Mouse (Mus musculus) embryonic facial prominence, embryonic 15.5 days (tissue): ENCODE measurements around the gene Hoxd10. TPM values are rescaled to one million over a fixed set of nuclear protein-coding genes. Genes with fewer than 3 reads are reported as not detected.

Experiments
- ATAC-seq: fragments of 200-750 bp; cut with Nextera tagmentation; 2 replicates; pipeline ENCODE4 v1.8.0; 2017; ENCODE audit warnings: low read depth, moderate TSS enrichment; ENCODE audit not compliant: insufficient number of reproducible peaks, low FRiP score, low TSS enrichment
- H3K27ac ChIP-seq: fragments of 300-500 bp; sonication (generic); replicated peaks from 2 replicates; pipeline ENCODE4 v1.5.1; 2015; ENCODE audit warnings: mild to moderate bottlenecking, inconsistent platforms
- H3K27me3 ChIP-seq: fragments of 300-500 bp; sonication (generic); 2 replicates; pipeline ENCODE4 v1.6.1; 2015; ENCODE audit warnings: inconsistent platforms
- H3K36me3 ChIP-seq: fragments of 300-500 bp; sonication (generic); 2 replicates; pipeline ENCODE4 v1.6.1; 2015; ENCODE audit warnings: mild to moderate bottlenecking, inconsistent platforms
- H3K4me1 ChIP-seq: fragments of 300-500 bp; sonication (generic); 2 replicates; pipeline ENCODE4 v1.6.1; 2015; ENCODE audit warnings: inconsistent platforms
- H3K4me2 ChIP-seq: fragments of 300-500 bp; sonication (generic); replicated peaks from 2 replicates; pipeline ENCODE4 v1.6.1; 2015; ENCODE audit warnings: mild to moderate bottlenecking, inconsistent platforms
- H3K4me3 ChIP-seq: fragments of 300-500 bp; sonication (generic); replicated peaks from 2 replicates; pipeline ENCODE4 v1.5.1; 2015; ENCODE audit warnings: mild to moderate bottlenecking, inconsistent platforms
- H3K9ac ChIP-seq: fragments of 300-500 bp; sonication (generic); 2 replicates; pipeline ENCODE4 v1.6.1; 2015; ENCODE audit warnings: inconsistent platforms
- H3K9me3 ChIP-seq: fragments of 300-500 bp; sonication (generic); replicated peaks from 2 replicates; pipeline ENCODE4 v1.6.1; 2016; ENCODE audit warnings: inconsistent platforms
- WGBS: fragments of 180-500 bp; shearing (Covaris S2); methylation state at CpG from one replicate; pipeline ENCODE4 v1.1.7; 2015; 5-methylcytosine and 5-hydroxymethylcytosine counted together
- polyA plus RNA-seq: library from polyadenylated mRNA; unstranded; fragments of >200 nt; fragmentation: Nextera tagmentation; extraction: Ambion mirVana; gene quantifications from 2 replicates; pipeline ENCODE4 v1.2.1, GENCODE M21; 2015

The Hoxd10 gene
- polyA plus RNA-seq, 1 experiment from 2014 or later = 0.57 TPM

DNA sequence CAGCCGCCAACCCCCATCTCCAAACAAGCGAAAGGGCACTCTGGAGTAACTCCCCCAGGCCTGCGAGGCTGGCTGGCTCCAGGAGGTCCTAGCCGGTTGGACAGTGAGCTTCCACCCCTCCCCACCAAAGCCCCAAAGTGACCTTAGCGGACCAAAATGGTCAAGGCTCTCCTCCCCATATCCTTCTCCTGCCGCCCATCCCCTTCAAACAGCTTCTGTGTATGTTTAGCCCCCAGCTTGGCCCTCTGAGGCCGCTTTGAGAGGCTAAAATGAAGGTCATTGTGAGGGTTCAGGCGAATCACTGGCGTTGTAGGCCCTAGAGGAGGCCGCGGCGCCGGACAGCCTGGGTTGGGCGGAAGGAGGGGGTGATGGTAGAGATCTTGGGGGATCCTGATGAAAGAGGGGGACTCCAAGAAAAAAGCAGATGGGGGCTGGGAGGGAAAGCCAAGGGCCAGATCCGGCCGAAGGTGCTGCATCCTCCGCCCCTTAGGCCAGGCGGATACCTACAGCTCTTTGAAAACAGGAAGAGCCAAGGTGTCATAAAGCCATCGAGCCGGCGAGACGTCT lies 8.9 kb downstream of the Hoxd10 start:
- H3K27me3 ChIP-seq = peaks cover 97% of the 10 kb centered on the region
- no peak overlapping the region for H3K4me3 ChIP-seq
- WGBS = 9% methylated on average over 22 of the region's 22 CpGs
- no peaks in the 10 kb centered on the region for H3K36me3 ChIP-seq
- ATAC-seq = no peak
- no peak overlapping the region for H3K27ac ChIP-seq
- H3K9ac ChIP-seq = no peak overlapping the region
- H3K4me2 ChIP-seq = no peak overlapping the region
- peaks cover 32% of the 10 kb centered on the region for H3K4me1 ChIP-seq
- H3K9me3 ChIP-seq = no peaks in the 10 kb centered on the region

DNA sequence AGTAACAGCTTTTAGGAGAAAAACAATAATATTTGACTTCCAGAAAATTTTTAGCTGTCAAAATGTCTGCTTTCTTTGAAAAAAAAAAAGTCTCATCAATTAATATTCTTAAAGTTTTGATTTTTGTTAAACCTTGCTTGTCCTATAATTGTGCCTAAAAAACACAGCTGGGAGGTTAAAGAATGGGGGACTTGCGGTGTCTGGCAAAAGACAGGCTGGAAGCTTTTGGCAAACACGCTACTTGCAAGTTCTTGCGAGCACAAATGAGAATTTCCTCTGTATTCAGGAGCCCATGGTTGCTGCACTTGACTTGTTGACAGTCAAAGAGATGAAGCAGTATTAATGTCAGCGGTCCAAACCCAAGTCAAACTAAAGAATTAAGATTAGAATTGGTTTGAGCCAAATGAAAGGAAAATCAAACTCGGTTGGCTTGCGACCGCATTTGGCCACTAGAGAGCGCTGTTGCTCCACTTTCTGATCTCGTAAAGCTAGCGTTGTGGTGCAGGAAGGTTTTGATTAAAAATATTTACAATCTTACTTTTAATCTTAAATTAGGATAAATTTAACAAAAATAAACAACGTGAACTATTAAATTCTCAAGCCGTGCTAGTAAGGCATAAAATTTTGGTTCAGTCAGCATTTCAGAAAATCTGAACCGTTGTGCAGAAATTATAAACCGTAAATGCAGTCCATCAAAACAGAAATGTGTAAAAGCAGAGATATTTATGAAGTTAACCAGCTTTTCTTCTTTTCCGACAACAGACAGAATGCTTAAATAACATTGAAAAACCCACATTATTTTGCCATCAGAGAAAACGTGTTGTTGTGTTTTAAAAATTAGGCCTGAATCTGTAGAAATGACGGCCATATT lies 10.5 kb downstream of the Hoxd10 start:
- Histone ChIP-seq H3K27me3 (peaks cover 95% of the 10 kb centered on the region), H3K4me1 (peaks cover 33% of the 10 kb centered on the region), H3K9me3 (no peaks in the 10 kb centered on the region), H3K4me3 (no peak overlapping the region), H3K36me3 (no peaks in the 10 kb centered on the region), H3K27ac (no peak overlapping the region), H3K4me2 (no peak overlapping the region), H3K9ac (no peak overlapping the region)
- ATAC-seq = no peak
- WGBS = 12% methylated on average over 17 of the region's 17 CpGs

DNA sequence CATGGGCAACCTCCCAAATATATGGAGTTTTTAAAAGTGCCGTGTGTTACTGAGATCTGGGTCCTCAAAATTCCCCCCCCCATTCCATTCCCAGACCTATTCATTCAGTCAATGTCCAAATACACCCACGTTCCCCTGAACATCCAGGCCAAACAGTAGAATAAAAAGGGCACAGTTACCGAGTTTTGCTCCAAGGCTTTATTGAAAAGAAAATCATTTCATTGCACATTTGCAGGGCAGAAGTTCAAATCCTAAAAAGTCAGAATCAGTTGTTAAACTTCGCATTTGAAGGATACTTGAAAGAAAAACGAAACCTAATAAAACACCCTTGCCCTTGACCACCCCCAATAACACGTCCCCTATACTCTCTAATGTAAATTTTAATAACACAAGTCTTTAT lies 11.1 kb downstream of the Hoxd10 start:
- no peak for ATAC-seq
- Histone ChIP-seq H3K9me3 (no peaks in the 10 kb centered on the region), H3K4me3 (no peak overlapping the region), H3K9ac (no peak overlapping the region), H3K4me2 (no peak overlapping the region), H3K36me3 (no peaks in the 10 kb centered on the region), H3K27ac (no peak overlapping the region), H3K27me3 (peaks cover 95% of the 10 kb centered on the region), H3K4me1 (peaks cover 29% of the 10 kb centered on the region)
- WGBS = 24% methylated on average over 6 of the region's 6 CpGs

DNA sequence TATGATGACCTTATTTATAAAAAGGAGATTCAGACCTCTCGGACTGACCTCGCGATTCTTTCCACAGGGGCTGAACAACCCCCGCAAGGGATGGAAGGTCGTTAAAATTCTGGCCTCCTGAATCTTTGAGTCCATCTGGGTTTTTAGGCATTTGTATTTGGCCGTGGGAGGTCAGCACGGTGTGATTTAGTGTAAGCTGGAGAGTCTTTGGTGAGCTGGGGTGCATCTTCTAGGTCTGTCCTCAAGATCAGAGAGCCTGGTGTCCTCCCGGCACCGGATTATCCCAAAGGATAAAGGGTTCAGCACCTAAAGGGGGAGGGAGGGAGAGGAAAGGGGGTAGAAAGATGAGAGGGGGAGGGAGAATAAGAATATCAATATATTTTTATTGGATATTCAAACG lies 11.6 kb downstream of the Hoxd10 start:
- H3K4me1 ChIP-seq = peaks cover 24% of the 10 kb centered on the region
- H3K4me3 ChIP-seq = no peak overlapping the region
- no peak overlapping the region for H3K27ac ChIP-seq
- no peaks in the 10 kb centered on the region for H3K9me3 ChIP-seq
- peaks cover 94% of the 10 kb centered on the region for H3K27me3 ChIP-seq
- H3K36me3 ChIP-seq = no peaks in the 10 kb centered on the region
- WGBS = 15% methylated on average over 10 of the region's 10 CpGs
- no peak for ATAC-seq
- no peak overlapping the region for H3K4me2 ChIP-seq
- no peak overlapping the region for H3K9ac ChIP-seq

DNA sequence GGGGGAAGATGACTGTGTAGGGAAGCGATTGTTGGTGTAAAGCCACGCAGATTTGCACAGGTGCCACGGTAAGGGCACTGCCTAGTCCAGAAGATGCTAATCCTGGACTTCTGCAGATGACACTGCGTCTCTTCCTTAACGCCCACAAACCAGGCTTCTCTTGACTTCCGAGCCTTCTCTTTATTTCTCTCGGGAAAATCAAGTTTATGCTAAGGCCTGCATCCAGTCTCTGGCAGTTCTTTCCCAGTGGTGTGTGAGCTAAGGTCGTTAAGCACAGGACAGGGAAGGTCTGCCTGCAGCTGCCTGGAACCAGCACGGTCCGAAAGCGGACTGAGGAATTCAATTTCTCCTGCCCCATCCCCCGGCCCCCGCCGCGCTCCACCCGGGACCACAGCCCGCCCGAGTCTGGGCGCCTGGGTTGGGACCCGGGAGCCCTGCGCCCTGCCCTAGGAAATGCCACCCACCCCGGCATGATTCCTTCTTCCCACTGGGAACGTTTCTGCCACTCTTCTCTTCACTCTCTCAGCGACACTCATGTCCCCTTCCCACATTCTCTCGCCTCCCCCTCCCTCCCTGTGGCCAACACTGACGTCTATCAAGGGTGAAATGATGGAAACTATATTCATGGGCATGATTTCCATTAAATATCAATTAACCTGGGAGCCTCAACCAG lies 12.1 kb downstream of the Hoxd10 start:
- ATAC-seq = no peak

DNA sequence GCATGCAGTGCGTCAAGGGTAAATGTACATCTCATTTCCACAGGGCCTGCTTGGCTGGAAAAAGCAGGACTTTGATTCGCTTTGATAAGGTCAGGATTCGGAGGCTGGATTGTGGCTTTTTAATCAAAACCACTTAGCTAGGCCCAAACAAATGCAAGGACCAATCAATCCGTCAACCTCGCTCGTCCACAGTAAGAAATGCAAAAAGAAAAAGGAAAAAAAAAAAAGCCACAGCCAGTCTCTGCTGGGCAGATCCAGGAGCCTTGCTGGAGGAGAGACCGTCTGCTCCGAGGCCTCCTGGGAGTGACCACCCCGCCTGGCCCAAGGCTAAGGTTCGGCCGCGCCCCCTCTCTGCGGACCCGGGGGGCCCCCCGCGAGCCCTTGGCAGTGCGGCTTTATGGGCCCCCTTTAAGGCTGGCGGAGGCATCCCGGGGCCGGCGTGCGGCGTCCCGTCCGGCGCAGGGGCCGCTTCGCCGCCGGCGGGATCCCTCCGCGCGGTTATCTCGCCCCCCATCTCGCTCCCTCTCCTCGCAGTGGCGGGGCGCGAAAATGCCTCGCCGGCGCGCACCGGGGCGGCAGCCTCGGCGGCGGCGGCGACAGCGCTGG lies 12.8 kb downstream of the Hoxd10 start, which contains the start of gene Hoxd8:
TSS of gene Hoxd8 (plus strand) at position 223 of the 606 bp plus-strand sequence.
- H3K4me3 ChIP-seq = peak within 1 kb of the TSS; percentile 50
- H3K4me2 ChIP-seq = peak within 1 kb of the TSS; percentile 84
- whole genome bisulfite sequencing = under 1% methylated on average over 52 of the region's 52 CpGs
- H3K9ac ChIP-seq = peak within 1 kb of the TSS; percentile 28; the same call in 1 of the 2 replicates
- H3K4me1 ChIP-seq = peaks cover 18% of the 10 kb centered on the region
- peak within 1 kb of the TSS; percentile 55 for H3K27ac ChIP-seq
- no peak; the same call in 1 of the 2 replicates for ATAC-seq
- H3K27me3 ChIP-seq = peaks cover 94% of the 10 kb centered on the region
- H3K9me3 ChIP-seq = no peaks in the 10 kb centered on the region
- H3K36me3 ChIP-seq = no peaks in the 10 kb centered on the region

More for the DNA sequence above, 12.1 kb downstream of the Hoxd10 start:
- Histone ChIP-seq H3K4me3 (peak overlapping the region; percentile 50; the same call in 1 of the 2 replicates), H3K9me3 (no peaks in the 10 kb centered on the region), H3K4me1 (peaks cover 19% of the 10 kb centered on the region), H3K36me3 (no peaks in the 10 kb centered on the region), H3K27me3 (peaks cover 94% of the 10 kb centered on the region), H3K4me2 (peak overlapping the region; percentile 84; the same call in 1 of the 2 replicates), H3K27ac (no peak overlapping the region), H3K9ac (no peak overlapping the region)
- WGBS = 4% methylated on average over 26 of the region's 26 CpGs

DNA sequence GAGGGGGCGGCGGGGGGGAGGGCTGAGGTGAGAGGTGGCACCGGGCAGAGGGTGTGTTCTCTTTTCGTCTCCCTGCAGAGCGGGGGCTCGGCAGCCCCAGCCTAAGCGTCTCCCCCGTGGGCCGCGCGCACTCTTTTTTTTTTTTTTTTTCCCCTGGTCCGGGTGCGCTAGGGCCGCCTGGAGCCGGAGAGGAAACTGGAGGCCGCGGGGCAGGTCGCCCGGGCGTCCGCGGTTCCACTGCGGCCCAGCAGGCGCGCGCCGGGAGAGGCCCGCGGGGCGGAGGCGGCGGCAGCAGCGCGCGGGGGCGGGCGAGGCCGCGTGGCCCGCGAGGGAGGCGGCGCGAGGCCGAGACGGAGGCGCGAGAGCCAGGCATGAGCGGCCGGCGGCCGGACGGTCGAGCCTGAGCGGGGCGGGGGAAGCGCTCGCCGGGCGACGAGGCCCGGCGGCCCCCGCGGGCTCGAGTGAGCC lies 13.3 kb downstream of the Hoxd10 start:
- Histone ChIP-seq H3K27me3 (peaks cover 94% of the 10 kb centered on the region), H3K9me3 (no peaks in the 10 kb centered on the region), H3K36me3 (no peaks in the 10 kb centered on the region), H3K4me3 (peak overlapping the region; percentile 50), H3K4me2 (peak overlapping the region; percentile 84), H3K9ac (peak overlapping the region; percentile 28; the same call in 1 of the 2 replicates), H3K4me1 (peaks cover 18% of the 10 kb centered on the region), H3K27ac (peak overlapping the region; percentile 55)
- under 1% methylated on average over 58 of the region's 66 CpGs for WGBS
- no peak for ATAC-seq

DNA sequence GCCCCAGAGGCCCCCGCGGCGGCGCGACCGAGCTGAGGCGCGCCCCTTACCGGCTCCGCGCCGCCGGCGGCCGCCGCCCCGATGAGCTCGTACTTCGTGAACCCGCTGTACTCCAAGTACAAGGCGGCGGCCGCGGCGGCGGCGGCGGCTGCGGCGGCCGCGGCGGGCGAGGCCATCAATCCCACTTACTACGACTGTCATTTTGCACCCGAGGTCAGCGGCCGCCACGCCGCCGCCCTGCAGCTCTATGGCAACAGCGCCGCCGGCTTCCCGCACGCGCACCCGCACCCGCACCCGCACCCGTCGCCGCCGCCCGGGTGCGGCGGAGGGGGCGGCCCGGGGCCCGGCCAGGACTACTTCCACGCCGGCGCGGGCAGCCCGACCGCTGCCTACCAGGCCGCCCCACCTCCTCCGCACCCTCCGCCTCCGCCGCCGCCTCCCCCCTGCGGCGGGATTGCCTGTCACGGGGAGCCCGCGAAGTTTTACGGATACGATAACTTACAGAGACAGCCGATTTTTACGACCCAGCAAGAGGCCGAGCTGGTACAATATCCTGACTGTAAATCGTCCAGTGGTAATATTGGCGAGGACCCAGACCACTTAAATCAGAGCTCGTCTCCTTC lies 13.9 kb downstream of the Hoxd10 start:
- no peak for ATAC-seq
- H3K27ac ChIP-seq = peak overlapping the region; percentile 55

DNA sequence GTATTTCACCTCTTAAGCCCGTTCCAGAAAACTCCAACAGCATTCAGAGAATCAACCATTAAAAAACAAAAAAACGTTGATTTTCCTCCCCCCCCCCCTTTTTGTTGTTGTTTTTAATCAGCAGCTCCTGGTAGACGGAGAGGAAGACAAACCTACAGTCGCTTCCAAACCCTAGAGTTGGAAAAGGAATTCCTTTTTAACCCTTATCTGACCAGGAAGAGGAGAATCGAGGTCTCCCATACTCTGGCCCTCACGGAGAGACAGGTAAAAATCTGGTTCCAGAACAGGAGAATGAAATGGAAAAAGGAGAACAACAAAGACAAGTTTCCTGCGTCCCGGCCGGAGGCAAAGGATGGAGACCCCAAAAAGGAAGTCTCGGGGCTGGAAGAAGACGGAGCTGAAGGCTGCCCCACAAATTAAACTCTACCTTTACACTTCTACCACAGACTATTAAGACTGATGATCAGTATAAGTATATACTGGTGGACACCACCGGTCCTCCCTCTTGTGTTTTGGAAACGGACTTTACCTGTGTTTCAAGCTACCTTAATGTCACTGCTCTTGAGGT lies 14.8 kb downstream of the Hoxd10 start:
- no peak for ATAC-seq
- Histone ChIP-seq H3K9me3 (no peaks in the 10 kb centered on the region), H3K27ac (no peak overlapping the region), H3K4me3 (peak overlapping the region; percentile 50), H3K27me3 (peaks cover 92% of the 10 kb centered on the region), H3K9ac (no peak overlapping the region), H3K4me1 (peaks cover 18% of the 10 kb centered on the region), H3K4me2 (no peak overlapping the region), H3K36me3 (no peaks in the 10 kb centered on the region)
- WGBS = 2% methylated on average over 13 of the region's 13 CpGs

More for the DNA sequence above, 13.9 kb downstream of the Hoxd10 start:
- Histone ChIP-seq H3K4me2 (peak overlapping the region; percentile 84), H3K9me3 (no peaks in the 10 kb centered on the region), H3K4me1 (peaks cover 18% of the 10 kb centered on the region), H3K27me3 (peaks cover 94% of the 10 kb centered on the region), H3K36me3 (no peaks in the 10 kb centered on the region), H3K4me3 (peak overlapping the region; percentile 50), H3K9ac (peak overlapping the region; percentile 28; the same call in 1 of the 2 replicates)
- under 1% methylated on average over 75 of the region's 85 CpGs for WGBS

DNA sequence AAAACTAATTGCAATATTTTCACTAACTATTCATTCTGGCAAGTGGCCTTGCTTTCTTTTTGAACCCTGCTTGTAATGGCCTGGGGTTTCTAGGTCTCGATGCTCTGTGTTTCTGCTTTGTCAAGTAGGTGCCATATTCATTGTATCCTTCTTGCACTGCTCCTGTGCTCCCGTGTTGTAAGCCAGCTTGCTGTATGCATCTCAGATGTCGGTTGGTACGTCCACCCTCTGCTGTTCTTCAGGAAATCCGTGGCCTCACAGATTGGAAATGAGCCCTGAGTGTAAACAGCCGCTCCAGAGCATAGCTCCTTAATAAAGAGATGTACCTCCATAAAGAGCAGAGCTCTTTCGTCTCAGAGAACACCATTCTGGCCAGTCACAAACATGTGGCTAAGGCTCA lies 15.9 kb downstream of the Hoxd10 start:
- Histone ChIP-seq H3K4me2 (no peak overlapping the region), H3K4me3 (no peak overlapping the region), H3K9ac (no peak overlapping the region), H3K36me3 (no peaks in the 10 kb centered on the region), H3K4me1 (peaks cover 26% of the 10 kb centered on the region), H3K27ac (no peak overlapping the region), H3K27me3 (peaks cover 95% of the 10 kb centered on the region), H3K9me3 (no peaks in the 10 kb centered on the region)
- no peak for ATAC-seq
- 7% methylated on average over 7 of the region's 7 CpGs for WGBS
